Mouse (Mus musculus): ENCODE data around the gene Pfdn6.

Pfdn6 gene

GRCm38 (mm10) chr17:33940206-33940805 is at the start of gene Pfdn6, which contains the start of gene Wdr46:
Gene Pfdn6 (minus strand): TSS chr17:33940343.
Gene Wdr46 (plus strand): TSS chr17:33940660.
- DNase-seq: peak; percentile 92 to 93

GRCm38 (mm10) chr17:33982136-33982535 is 42.0 kb upstream of the Pfdn6 start:
- DNase-seq: peak; percentile 80

- peak; percentile 91 to 94 for DNase-seq
Observed at GRCm38 (mm10) chr17:33981192-33981909, 41.2 kb upstream of the Pfdn6 start.

- DNase-seq: no peak
Observed at GRCm38 (mm10) chr17:33980181-33981035, 40.3 kb upstream of the Pfdn6 start.

GRCm38 (mm10) chr17:33979512-33980050 is 39.4 kb upstream of the Pfdn6 start:
- no peak for DNase-seq

GRCm38 (mm10) chr17:33978631-33979031 is 38.5 kb upstream of the Pfdn6 start:
- DNase-seq: peak; percentile 73 to 87

- no peak for DNase-seq
Observed at GRCm38 (mm10) chr17:33977861-33978557, 37.9 kb upstream of the Pfdn6 start.

GRCm38 (mm10) chr17:33973572-33973971 is 33.4 kb upstream of the Pfdn6 start:
- no peak for DNase-seq

GRCm38 (mm10) chr17:33972691-33973090 is 32.5 kb upstream of the Pfdn6 start:
- peak; percentile 79 to 83 for DNase-seq

GRCm38 (mm10) chr17:33969394-33969793 is 29.3 kb upstream of the Pfdn6 start:
- no peak for DNase-seq

- DNase-seq: no peak
Observed at GRCm38 (mm10) chr17:33968927-33969326, 28.8 kb upstream of the Pfdn6 start.

- peak; percentile 86 to 89 for DNase-seq
Observed at GRCm38 (mm10) chr17:33968489-33968888, 28.3 kb upstream of the Pfdn6 start.

GRCm38 (mm10) chr17:33965846-33966550 is 25.9 kb upstream of the Pfdn6 start:
- no peak for DNase-seq

GRCm38 (mm10) chr17:33965082-33965845 is 25.1 kb upstream of the Pfdn6 start:
- DNase-seq: no peak

- DNase-seq: no peak
Observed at GRCm38 (mm10) chr17:33962876-33963275, 22.7 kb upstream of the Pfdn6 start.

GRCm38 (mm10) chr17:33959948-33960347 is 19.8 kb upstream of the Pfdn6 start:
- DNase-seq: no peak

- DNase-seq: no peak
Observed at GRCm38 (mm10) chr17:33959135-33959534, 19.0 kb upstream of the Pfdn6 start.

- DNase-seq: no peak
Observed at GRCm38 (mm10) chr17:33958451-33958850, 18.3 kb upstream of the Pfdn6 start.

GRCm38 (mm10) chr17:33957493-33957892 is 17.4 kb upstream of the Pfdn6 start:
- DNase-seq: no peak

- DNase-seq: no peak
Observed at GRCm38 (mm10) chr17:33956336-33956735, 16.2 kb upstream of the Pfdn6 start.
